Mouse (Mus musculus) mature B cell (primary cell): ENCODE results near the gene Cntd1.
"Not testable (repeated sequence)": the region's sequence is repeated elsewhere in the genome, so short reads cannot be mapped to it uniquely, and the experiment has no call there.

ENCODE experiments used
- in situ Hi-C: fragments of 300-500 bp; cut with MboI; formaldehyde crosslinking; loops from 2 replicates; pipeline ENCODE4 v1.14.3; 2019

Gene Cntd1

DNA sequence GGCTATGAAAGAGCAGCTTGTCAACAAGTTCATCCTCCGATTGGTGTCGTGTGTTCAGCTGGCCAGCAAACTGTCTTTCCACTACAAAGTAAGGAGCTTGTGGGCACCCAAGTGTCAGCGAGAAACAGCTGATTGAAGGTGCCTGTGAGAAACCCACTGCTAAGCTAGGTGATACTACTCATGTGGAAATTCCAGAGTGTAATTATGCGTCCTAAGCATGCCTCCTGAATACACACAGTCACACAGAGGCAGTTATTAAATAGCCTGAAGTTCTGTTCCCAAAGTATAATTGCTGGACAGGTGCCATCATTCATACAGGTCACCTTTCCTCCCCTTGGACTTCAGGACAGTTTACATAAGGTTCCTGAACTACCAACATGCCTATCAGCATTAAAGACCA, 5.0 kb downstream of the Cntd1 start:
- in situ Hi-C loops: no loop called here

DNA sequence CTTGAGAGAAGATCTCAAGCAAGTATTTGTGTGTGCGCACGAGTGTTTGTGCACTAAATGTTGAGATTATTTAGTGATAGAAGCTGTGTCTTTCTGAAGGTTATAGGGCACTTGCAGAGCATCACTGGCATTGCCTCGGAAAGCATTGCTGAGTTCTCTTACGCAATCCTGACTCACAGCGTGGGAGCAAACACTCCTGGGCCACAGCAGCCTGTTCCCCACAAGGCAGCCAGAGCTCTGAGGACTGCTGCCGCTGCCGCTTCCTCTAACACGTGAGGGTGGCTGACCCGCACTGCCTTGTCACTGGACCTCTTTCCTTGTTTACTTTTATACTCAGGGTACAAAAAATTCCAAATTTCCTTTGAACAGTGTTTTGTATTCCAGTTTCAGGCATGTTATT, 8.5 kb downstream of the Cntd1 start:
- in situ Hi-C loops: no loop called here

DNA sequence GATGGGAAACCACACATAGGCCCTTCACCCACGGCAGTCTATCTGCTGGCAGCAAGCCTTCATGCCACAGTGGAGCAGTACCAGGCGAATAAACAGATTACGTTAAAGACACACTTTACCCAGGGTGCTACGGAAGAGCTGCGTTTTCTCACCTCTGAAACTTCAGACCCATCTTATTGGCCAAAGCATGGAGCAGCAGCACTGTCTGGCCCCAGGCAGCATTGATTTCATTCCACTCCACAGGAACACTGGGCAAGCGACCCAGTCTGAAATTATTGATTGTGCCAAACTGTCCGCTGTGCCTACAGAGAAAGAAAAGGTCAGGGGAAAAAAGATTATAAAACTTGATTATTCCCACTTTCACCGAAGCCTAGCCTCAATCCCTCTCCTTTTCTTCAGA, 12.4 kb downstream of the Cntd1 start:
- in situ Hi-C loops: no loop called here

DNA sequence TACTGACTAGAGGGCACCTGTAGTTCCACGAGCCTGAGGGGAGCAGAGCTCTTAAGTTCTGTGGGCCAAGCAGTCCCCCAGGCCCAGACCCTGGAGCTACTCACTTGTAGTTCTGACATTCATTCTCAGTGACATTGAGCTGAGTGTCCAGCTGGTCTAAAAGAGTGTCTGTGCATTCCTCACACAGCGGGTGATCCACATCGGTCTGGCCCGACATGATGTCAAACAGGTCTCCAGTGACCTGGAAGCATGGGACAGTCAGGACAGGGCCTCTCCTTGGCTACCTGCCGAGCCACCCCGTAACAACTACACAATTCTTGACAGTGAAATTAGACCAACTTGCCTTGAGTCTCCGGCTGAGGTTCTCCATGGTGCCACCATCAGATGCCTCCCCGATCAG, 16.4 kb downstream of the Cntd1 start:
- in situ Hi-C loops: no loop called here

DNA sequence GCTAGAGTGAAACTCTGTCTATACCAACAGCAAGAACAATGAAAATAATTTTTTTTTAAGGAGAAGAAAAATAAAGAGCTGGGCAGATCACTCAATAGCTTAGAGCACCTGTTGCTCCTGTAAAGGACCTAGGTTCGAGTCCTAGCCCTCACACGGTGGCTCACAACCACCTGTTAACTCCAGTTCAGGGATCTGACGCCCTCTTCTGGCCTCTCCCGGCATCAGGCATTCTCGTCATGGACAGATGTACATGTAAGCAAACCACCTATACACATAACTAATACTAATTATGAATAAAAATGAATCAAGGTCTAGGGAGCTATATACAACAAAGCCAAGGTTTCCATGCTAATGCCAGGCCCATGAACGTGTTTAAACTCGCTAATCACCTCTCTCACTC, 22.1 kb downstream of the Cntd1 start:
- in situ Hi-C loops: no loop called here

DNA sequence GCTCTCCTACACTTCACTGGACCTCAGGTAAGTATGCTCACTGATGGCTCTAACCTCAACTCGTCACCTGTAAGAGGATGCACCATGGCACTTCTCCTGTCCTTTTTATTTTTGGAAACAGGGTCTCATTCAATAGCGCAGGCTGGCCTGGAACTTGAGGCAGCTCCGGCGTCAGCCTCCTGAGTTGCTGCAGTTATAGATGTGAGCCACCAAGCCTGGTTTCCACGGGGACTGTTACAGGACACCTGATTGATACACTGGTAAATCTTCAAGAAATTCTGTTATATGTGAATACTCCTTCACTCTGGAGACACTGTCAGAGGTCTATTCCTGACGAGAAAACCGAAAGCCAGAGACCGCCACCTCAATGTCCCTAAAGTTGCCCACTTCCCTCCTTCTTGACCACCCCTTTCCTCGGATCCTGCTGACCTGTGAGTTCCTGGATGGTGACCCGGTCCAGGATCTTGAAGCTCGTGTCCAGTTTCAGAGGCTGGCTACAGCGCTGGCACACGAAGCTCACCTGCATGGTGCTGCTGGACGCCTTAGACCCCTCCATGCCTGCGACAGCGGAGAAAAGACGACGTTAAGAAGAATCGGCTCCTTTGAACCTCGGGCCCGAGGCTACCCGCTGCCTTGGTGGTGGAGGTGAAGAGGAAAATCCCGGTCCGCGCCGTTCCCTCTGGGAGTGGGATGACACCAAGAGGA, 22.6 kb downstream of the Cntd1 start:
- in situ Hi-C loops: no loop called here

DNA sequence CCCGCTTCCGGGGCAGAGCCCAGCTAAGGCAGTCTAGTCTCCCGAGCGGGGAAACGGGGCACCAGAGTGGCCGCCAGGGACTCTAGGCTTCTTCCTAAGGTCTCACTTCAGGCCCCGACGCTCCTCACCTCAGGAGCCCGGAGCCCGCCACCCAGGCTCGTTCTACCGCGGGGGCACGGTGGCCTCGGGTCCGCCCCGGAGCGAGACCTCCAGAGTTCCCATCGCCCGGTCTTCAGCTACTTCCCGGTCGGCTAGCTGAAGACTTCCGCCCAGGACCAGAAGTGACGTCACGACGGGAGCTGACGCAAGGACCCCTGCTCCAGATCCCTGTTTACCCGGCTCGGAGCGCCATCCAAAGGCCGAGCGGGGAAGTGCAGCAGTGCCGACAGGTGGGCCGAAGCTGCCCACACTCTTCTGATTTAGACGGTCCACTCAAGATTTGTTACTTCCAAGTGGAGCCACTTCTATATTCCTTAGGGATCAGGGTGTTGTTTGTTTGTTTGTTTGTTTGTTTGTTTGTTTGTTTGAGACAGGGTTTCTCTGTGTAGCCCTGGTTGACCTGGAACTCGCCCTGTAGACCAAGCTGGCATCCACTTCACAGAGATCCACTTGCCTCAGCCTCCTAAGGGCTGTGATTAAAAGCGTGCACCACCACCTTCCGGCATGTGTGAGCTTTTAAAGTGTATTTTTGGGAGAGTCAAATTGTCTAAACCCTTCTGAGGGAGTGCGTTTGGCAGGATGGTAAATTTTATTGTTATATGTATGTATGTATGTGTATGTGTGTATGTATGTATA, 23.4 kb downstream of the Cntd1 start, which contains the start of gene Becn1:
Gene Becn1 (minus strand): TSS at position 283 of the 795 bp plus-strand sequence.
- in situ Hi-C loops: no loop called here

DNA sequence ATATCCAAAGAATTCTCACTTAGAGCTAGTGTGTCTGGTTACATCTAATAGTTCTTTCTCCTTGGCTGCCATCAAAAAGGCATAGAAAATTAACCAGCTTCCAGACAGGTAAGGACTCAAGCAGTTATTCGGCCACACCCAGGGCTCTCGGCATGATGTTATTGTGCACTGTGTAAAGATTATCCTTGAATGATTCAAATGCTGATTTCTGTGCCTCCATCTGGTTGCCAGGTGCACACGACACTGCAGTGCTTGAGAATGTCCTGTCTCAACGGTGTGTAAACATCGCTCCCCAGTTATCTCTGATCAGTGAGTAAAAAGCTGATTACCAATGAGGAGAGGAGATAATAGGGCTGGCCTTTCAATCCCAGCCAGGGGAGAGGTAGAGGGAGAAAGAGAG, 28.9 kb downstream of the Cntd1 start:
- in situ Hi-C loops: no loop called here

DNA sequence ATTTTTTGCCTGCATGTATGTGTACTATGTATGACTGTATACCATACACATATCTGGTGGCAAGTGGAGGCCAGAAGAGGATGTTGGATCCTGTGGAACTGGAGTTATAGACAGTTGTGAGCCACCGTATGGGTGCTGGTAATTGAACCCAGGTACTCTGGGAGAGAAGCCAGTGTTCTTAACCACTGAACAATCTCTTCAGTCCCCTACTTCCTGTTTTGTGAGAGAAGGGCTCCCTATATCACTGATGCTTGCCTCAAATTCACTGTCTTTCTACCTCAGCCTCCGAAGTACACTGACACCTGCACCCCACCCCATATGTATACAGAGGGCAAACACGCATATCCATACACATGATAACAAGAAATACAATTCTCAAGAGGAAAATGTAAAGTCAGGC, 32.3 kb downstream of the Cntd1 start:
- in situ Hi-C loops: no loop called here

DNA sequence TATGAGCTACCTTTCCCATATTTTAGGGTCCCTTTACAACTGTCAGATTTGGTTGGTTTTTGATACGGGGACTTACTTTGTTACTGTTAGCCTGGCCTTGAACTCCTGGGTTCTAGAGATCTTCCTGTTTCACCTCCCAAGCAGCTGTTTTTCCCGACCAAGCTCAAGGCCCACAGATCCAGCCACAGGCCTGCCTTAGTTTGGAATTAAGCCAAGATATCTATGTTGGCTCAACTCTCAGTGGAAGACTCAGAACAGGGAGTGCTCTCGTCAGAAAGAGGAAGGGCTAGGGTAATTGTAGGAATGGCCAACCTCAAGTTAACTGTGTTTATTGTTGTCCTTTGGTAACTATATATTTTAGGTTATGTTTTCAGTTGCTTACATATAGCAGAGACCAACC, 33.3 kb downstream of the Cntd1 start:
- in situ Hi-C loops: no loop called here

DNA sequence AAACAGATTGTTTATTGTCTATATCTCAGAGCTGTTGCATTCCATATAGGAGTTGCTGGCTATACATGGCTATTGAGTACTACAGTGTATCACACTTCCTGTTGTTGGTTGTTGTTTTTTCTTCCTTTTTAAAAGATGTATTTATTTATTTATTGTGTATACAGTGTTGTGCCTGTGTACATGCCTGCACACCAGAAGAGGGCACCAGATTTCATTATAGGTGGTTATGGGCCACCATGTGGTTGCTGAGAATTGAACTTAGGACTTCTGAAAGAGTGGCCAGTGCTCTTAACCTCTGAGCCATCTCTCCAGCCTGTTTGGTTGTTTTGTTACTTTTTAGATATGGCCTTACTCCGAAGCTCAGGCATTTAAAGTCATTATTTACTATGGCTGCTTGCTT, 35.8 kb downstream of the Cntd1 start:
- in situ Hi-C loops: no loop called here

DNA sequence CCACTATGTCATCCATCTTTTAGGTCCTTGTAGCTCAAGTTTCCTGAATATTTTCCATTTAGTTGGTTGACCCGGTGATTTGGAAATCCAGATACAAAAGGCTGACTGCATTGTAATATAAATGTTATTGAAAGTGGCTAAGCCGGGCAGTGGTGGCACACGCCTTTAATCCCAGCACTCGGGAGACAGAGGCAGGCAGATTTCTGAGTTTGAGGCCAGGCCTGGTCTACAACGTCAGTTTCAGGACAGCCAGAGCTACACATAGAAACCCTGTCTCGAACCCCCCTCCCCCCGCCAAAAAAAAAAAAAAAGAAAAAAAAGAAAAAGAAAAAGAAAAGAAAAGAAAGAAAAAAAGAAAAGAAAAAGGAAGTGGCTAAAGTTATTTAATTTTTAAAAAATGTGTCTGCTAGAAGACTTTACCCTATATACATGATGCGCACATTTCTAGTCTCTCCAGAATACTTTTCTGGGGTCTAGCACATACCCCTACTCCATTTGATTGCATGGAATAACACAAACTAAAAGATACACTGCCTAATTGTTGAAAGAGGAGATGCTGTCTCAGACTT, 36.4 kb downstream of the Cntd1 start:
- in situ Hi-C loops: no loop called here

DNA sequence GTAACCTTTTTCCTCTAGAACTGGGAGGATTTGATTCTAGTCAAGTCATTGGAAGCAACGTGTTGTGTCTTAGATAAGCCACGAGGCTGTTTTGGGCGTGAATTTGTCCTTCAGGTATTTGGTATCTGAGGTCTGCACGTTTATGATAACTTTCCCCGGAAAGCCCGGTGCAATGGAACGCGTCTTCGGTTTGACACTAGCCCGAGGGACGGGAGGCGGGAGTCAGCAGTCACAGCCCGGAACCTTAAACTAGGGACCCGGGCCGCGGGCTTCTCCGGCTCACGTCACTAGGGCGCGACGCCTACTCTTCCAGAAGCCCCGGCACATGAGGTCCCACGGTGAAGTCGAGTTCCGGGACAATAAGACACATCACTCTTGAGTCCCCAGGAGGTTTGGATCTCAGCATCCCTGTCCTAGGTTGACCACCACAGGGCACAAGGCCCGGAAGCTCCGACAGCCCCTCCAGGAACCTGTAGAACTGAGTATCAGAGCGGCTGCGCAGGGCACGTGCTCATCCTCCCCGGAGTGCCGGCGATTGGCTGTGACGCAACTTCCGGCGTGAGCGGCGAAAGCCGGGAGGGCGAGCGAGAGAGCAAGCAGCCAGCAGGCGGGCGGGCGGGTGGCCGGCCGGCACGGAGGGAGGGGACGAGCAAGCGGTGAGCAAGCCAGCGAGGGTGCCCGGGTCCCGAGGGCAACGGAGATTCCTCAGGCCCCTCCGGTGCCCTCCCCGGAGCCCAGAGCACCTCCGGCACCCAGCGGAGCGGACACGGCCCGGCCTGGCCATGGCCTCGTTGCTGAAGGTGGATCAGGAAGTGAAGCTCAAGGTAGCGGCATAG, 37.1 kb downstream of the Cntd1 start, which contains the start of gene Psme3:
Gene Psme3 (plus strand): TSS at position 549 of the 836 bp plus-strand sequence.
- in situ Hi-C loops: no loop called here

DNA sequence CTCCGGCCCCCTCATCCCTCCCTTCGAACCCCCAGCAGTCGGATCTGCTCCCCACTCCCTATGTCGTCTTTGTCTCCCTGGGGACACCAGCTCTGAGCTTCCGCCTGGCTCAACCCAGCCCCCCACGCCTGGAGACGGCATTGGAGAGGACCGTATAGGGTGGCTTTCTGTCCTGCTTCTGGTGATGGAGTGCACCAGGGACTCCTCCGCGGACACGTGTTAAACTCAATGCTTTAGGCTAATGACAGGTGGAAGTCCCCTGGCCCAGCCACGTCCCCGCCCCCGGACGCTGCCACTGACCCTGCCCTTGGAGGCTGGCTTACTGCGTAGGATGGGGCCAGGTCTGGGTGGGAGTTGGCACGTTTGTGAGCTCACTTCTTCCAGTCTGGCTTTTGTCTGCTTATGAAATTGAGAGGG, 37.7 kb downstream of the Cntd1 start:
- in situ Hi-C loops: no loop called here

DNA sequence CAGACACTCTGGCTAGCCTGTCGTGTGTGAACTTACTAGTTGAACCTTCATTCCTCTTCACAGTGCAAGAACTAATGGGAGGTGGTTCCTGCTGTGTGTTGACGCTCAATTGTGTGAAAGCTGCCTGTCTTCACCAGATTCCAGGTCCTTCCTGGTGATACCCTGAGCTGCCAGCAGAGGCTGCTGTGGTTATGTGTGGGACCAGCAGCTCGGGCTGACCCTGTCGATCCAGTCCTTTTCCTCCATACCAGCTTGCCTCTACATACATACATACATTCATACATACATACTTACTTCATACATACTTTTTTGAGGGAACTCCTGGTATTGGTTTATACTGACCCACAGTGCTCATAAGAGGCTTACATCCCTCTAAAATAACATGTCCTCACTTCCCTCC, 44.8 kb downstream of the Cntd1 start:
- in situ Hi-C loops: no loop called here

DNA sequence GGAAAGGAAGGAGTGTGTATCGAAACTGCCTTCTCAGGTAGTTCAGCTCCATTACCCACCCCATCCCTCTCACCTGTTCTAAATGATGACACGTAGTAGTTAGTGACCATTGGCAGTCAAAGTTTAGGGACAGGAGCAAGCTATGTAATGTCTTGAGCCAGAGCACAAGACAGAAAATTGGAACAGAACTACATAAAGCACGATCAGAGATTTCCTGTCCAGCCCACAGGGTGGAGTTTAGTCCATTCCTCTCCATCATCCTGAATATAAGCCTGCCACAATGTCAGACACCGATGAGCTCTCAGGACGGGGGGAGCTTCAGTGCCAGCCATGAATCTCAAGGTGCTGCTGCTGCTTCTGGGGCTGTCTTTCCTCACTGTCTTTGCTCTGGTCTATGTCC, 46.0 kb downstream of the Cntd1 start, which contains the start of gene Aoc2:
Gene Aoc2 (plus strand): TSS at position 301 of the 400 bp plus-strand sequence.
- in situ Hi-C loops: no loop called here

DNA sequence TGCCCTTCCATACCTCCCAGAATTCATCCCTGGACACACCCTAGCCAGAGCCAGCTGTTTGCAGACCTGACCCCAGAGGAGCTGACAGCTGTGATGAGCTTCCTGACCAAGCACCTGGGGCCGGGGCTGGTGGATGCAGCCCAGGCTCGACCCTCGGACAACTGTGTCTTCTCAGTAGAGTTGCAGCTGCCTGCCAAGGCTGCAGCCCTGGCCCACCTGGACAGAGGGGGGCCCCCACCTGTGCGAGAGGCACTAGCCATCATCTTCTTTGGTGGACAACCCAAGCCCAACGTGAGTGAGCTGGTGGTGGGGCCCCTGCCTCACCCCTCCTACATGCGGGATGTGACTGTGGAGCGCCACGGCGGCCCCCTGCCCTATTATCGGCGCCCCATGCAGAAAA, 46.4 kb downstream of the Cntd1 start:
- in situ Hi-C loops: not testable (repeated sequence)

DNA sequence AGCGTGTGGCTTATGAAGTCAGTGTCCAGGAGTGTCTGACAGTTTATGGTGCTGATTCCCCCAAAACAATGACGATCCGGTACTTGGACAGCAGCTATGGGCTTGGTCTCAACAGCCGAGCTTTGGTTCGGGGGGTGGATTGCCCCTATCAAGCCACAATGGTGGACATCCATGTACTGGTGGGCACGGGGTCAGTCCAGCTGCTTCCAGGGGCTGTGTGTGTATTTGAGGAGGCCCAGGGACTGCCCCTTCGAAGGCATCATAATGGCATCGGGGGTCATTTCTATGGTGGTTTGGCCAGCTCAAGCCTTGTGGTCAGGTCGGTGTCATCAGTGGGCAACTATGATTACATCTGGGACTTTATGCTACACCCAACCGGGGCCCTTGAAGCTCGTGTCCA, 47.3 kb downstream of the Cntd1 start:
- in situ Hi-C loops: no loop called here

DNA sequence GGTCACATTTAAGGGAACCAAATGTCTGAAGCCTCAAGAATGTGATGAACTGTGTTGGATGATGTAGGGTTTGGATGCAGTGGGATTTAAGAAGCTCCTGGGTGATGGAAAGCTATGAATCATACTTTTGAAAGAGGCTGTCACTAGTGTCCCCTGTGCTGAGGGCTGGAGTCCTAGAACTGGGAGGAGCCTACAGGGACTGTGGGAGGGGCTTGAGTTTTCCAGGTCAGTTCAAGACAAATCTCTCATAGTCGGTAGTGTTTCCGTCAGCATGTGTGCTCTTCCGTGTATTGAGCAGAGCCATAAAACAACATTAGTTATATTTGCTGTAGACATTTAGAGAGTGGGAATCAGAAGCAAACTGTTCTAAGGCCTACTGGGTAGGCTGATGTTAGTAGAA, 48.5 kb downstream of the Cntd1 start:
- in situ Hi-C loops: no loop called here

DNA sequence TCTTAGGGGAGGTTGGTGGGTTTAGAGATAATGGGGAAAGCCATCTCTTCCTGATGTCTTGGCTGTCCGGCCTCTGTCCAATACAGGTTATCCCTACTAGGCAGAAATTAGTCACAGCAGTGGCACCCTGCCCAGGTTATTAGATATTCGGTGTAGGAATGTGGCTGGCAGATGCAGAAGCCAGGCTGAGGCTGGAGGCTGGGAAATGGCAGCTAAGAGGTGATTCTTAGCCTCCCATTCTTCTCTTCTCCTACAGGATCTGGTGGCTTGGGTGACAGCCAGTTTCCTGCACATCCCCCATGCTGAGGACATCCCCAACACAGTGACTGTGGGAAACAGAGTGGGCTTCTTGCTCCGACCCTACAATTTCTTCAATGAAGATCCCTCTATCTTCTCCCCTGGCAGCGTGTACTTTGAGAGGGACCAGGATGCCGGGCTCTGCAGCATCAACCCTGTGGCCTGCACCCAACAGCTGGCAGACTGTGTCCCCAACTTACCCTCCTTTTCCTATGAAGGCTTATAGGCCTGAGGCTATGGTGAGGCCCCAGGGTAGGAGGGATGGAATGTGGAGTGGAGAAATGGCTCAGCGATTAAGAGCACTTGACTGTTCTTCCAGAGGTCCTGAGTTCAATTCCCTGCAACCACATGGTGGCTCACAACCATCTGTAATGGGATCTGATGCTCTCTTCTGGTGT, 50.3 kb downstream of the Cntd1 start:
- in situ Hi-C loops: no loop called here

DNA sequence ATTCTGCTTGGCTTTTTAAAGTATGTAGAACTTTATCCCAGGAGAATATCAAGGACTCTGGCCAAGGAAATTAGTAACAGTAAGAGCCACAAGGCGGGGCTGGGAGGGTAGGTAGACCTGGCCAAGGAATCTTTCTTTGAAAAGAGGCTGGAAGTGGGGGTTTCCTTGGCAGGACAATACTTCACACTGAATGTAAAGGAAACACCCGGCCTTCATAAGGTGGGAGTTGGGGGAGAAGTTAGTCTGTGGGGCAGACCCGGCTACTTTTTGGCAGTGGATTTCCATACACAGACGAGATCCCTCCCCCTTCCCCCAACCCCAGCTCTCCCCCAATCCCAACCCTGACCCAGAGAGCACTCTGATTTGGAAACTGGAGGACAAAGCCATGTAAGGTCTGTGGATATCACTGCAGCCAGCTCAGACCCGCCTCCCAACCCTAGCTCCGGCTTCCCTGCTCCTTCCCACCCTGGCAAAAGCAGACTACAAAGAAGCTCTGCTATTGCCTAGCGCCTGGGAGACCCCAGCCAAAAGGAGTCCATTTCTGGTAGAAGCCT, 51.6 kb downstream of the Cntd1 start, which contains the start of gene Aoc3:
Gene Aoc3 (plus strand): TSS at position 235 of the 554 bp plus-strand sequence.
- in situ Hi-C loops: no loop called here
